Mouse (Mus musculus): ENCODE measurements around the gene Ankrd39. TPM values are rescaled to one million over a fixed set of nuclear protein-coding genes. Genes with fewer than 3 reads are reported as not detected.

The Ankrd39 gene
- polyA plus RNA-seq, 1 experiment from 2014 or later: 14.0 TPM

GRCm38 (mm10) chr1:36531461-36531860 lies 15.8 kb downstream of the Ankrd39 start:
- no peak for ATAC-seq (ENCODE audit: low FRiP score)
- WGBS: 92% methylated on average over 12 of the region's 12 CpGs
- Histone ChIP-seq H3K27ac (ENCODE audit: low read depth, low read length) (no peak overlapping the region), H3K36me3 (ENCODE audit: control insufficient read depth, insufficient read depth, low read length) (no peaks in the 10 kb centered on the region), H3K9ac (ENCODE audit: low read length) (no peak overlapping the region), H3K4me1 (ENCODE audit: control insufficient read depth, insufficient read depth, low read length) (no peaks in the 10 kb centered on the region; the same call in 1 of the 2 replicates), H3K4me3 (ENCODE audit: low read depth, low read length) (no peak overlapping the region), H3K27me3 (ENCODE audit: control insufficient read depth, insufficient read depth, low read length) (no peaks in the 10 kb centered on the region), H3K4me2 (no peak overlapping the region), H3K9me3 (ENCODE audit: control insufficient read depth, low read length) (no peaks in the 10 kb centered on the region)
- DNase-seq (ENCODE audit: low spot score, missing footprints): no peak

GRCm38 (mm10) chr1:36530962-36531361 lies 16.3 kb downstream of the Ankrd39 start:
- Histone ChIP-seq H3K27ac (ENCODE audit: low read depth, low read length) (no peak overlapping the region), H3K27me3 (ENCODE audit: control insufficient read depth, insufficient read depth, low read length) (no peaks in the 10 kb centered on the region), H3K36me3 (ENCODE audit: control insufficient read depth, insufficient read depth, low read length) (no peaks in the 10 kb centered on the region), H3K4me2 (no peak overlapping the region), H3K4me3 (ENCODE audit: low read depth, low read length) (no peak overlapping the region), H3K4me1 (ENCODE audit: control insufficient read depth, insufficient read depth, low read length) (no peaks in the 10 kb centered on the region; the same call in 1 of the 2 replicates), H3K9ac (ENCODE audit: low read length) (no peak overlapping the region), H3K9me3 (ENCODE audit: control insufficient read depth, low read length) (no peaks in the 10 kb centered on the region)
- DNase-seq (ENCODE audit: low spot score, missing footprints) (no peak), ATAC-seq (ENCODE audit: low FRiP score) (no peak)
- WGBS: 95% methylated on average over 7 of the region's 7 CpGs

GRCm38 (mm10) chr1:36530485-36530884 lies 16.8 kb downstream of the Ankrd39 start:
- H3K4me2 ChIP-seq: no peak overlapping the region
- H3K9me3 ChIP-seq (ENCODE audit: control insufficient read depth, low read length): no peaks in the 10 kb centered on the region
- 82% methylated on average over 8 of the region's 8 CpGs for WGBS
- no peak overlapping the region for H3K27ac ChIP-seq (ENCODE audit: low read depth, low read length)
- no peak for ATAC-seq (ENCODE audit: low FRiP score)
- no peaks in the 10 kb centered on the region for H3K27me3 ChIP-seq (ENCODE audit: control insufficient read depth, insufficient read depth, low read length)
- no peak for DNase-seq (ENCODE audit: low spot score, missing footprints)
- H3K9ac ChIP-seq (ENCODE audit: low read length): no peak overlapping the region
- H3K36me3 ChIP-seq (ENCODE audit: control insufficient read depth, insufficient read depth, low read length): peaks cover 1% of the 10 kb centered on the region
- H3K4me1 ChIP-seq (ENCODE audit: control insufficient read depth, insufficient read depth, low read length): no peaks in the 10 kb centered on the region; the same call in 1 of the 2 replicates
- H3K4me3 ChIP-seq (ENCODE audit: low read depth, low read length): no peak overlapping the region

- Histone ChIP-seq H3K9me3 (ENCODE audit: control insufficient read depth, low read length) (no peaks in the 10 kb centered on the region), H3K4me3 (ENCODE audit: low read depth, low read length) (no peak overlapping the region), H3K4me2 (no peak overlapping the region), H3K27me3 (ENCODE audit: control insufficient read depth, insufficient read depth, low read length) (no peaks in the 10 kb centered on the region), H3K27ac (ENCODE audit: low read depth, low read length) (no peak overlapping the region), H3K4me1 (ENCODE audit: control insufficient read depth, insufficient read depth, low read length) (no peaks in the 10 kb centered on the region; the same call in 1 of the 2 replicates), H3K36me3 (ENCODE audit: control insufficient read depth, insufficient read depth, low read length) (peaks cover 7% of the 10 kb centered on the region), H3K9ac (ENCODE audit: low read length) (no peak overlapping the region)
- DNase-seq (ENCODE audit: low spot score, missing footprints) (no peak), ATAC-seq (ENCODE audit: low FRiP score) (no peak)
- WGBS: 95% methylated on average over 4 of the region's 4 CpGs
Observed at GRCm38 (mm10) chr1:36529875-36530274, 17.4 kb downstream of the Ankrd39 start.

- 90% methylated on average over 4 of the region's 4 CpGs for WGBS
- Histone ChIP-seq H3K27ac (ENCODE audit: low read depth, low read length) (no peak overlapping the region), H3K4me2 (no peak overlapping the region), H3K9ac (ENCODE audit: low read length) (no peak overlapping the region), H3K27me3 (ENCODE audit: control insufficient read depth, insufficient read depth, low read length) (no peaks in the 10 kb centered on the region), H3K9me3 (ENCODE audit: control insufficient read depth, low read length) (no peaks in the 10 kb centered on the region), H3K4me1 (ENCODE audit: control insufficient read depth, insufficient read depth, low read length) (no peaks in the 10 kb centered on the region; the same call in 1 of the 2 replicates), H3K4me3 (ENCODE audit: low read depth, low read length) (no peak overlapping the region), H3K36me3 (ENCODE audit: control insufficient read depth, insufficient read depth, low read length) (peaks cover 11% of the 10 kb centered on the region)
- DNase-seq (ENCODE audit: low spot score, missing footprints): no peak
- ATAC-seq (ENCODE audit: low FRiP score): no peak
Observed at GRCm38 (mm10) chr1:36529274-36529673, 18.0 kb downstream of the Ankrd39 start.

- peak; percentile 73 for ATAC-seq (ENCODE audit: low FRiP score)
- Histone ChIP-seq H3K4me3 (ENCODE audit: low read depth, low read length) (no peak overlapping the region), H3K4me2 (no peak overlapping the region), H3K9ac (ENCODE audit: low read length) (no peak overlapping the region), H3K4me1 (ENCODE audit: control insufficient read depth, insufficient read depth, low read length) (no peaks in the 10 kb centered on the region; the same call in 1 of the 2 replicates), H3K36me3 (ENCODE audit: control insufficient read depth, insufficient read depth, low read length) (peaks cover 12% of the 10 kb centered on the region), H3K27ac (ENCODE audit: low read depth, low read length) (peak overlapping the region; percentile 71), H3K27me3 (ENCODE audit: control insufficient read depth, insufficient read depth, low read length) (no peaks in the 10 kb centered on the region), H3K9me3 (ENCODE audit: control insufficient read depth, low read length) (no peaks in the 10 kb centered on the region)
- DNase-seq (ENCODE audit: low spot score, missing footprints): peak; percentile 89
- WGBS: 32% methylated on average over 1 of the region's 1 CpGs
Observed at GRCm38 (mm10) chr1:36528351-36528750, 18.9 kb downstream of the Ankrd39 start.

- H3K4me1 ChIP-seq (ENCODE audit: control insufficient read depth, insufficient read depth, low read length): no peaks in the 10 kb centered on the region; the same call in 1 of the 2 replicates
- no peak overlapping the region for H3K9ac ChIP-seq (ENCODE audit: low read length)
- H3K27ac ChIP-seq (ENCODE audit: low read depth, low read length): no peak overlapping the region
- no peak overlapping the region for H3K4me2 ChIP-seq
- H3K4me3 ChIP-seq (ENCODE audit: low read depth, low read length): no peak overlapping the region
- ATAC-seq (ENCODE audit: low FRiP score) (no peak), DNase-seq (ENCODE audit: low spot score, missing footprints) (no peak)
- H3K9me3 ChIP-seq (ENCODE audit: control insufficient read depth, low read length): no peaks in the 10 kb centered on the region
- WGBS: 94% methylated on average over 10 of the region's 10 CpGs
- peaks cover 12% of the 10 kb centered on the region for H3K36me3 ChIP-seq (ENCODE audit: control insufficient read depth, insufficient read depth, low read length)
- H3K27me3 ChIP-seq (ENCODE audit: control insufficient read depth, insufficient read depth, low read length): no peaks in the 10 kb centered on the region
Observed at GRCm38 (mm10) chr1:36526903-36527302, 20.3 kb downstream of the Ankrd39 start.

- no peak overlapping the region for H3K4me3 ChIP-seq (ENCODE audit: low read depth, low read length)
- 93% methylated on average over 12 of the region's 12 CpGs for WGBS
- ATAC-seq (ENCODE audit: low FRiP score) (no peak), DNase-seq (ENCODE audit: low spot score, missing footprints) (no peak)
- H3K36me3 ChIP-seq (ENCODE audit: control insufficient read depth, insufficient read depth, low read length): peaks cover 17% of the 10 kb centered on the region
- H3K4me1 ChIP-seq (ENCODE audit: control insufficient read depth, insufficient read depth, low read length): no peaks in the 10 kb centered on the region; the same call in 1 of the 2 replicates
- no peak overlapping the region for H3K27ac ChIP-seq (ENCODE audit: low read depth, low read length)
- no peaks in the 10 kb centered on the region for H3K27me3 ChIP-seq (ENCODE audit: control insufficient read depth, insufficient read depth, low read length)
- no peak overlapping the region for H3K9ac ChIP-seq (ENCODE audit: low read length)
- no peaks in the 10 kb centered on the region for H3K9me3 ChIP-seq (ENCODE audit: control insufficient read depth, low read length)
- no peak overlapping the region for H3K4me2 ChIP-seq
Observed at GRCm38 (mm10) chr1:36525774-36526173, 21.5 kb downstream of the Ankrd39 start.

GRCm38 (mm10) chr1:36524058-36524457 lies 23.2 kb downstream of the Ankrd39 start:
- no peak overlapping the region for H3K9ac ChIP-seq (ENCODE audit: low read length)
- H3K4me1 ChIP-seq (ENCODE audit: control insufficient read depth, insufficient read depth, low read length): no peaks in the 10 kb centered on the region; the same call in 1 of the 2 replicates
- no peak overlapping the region for H3K4me2 ChIP-seq
- 94% methylated on average over 5 of the region's 5 CpGs for WGBS
- no peak for ATAC-seq (ENCODE audit: low FRiP score)
- H3K4me3 ChIP-seq (ENCODE audit: low read depth, low read length): no peak overlapping the region
- no peaks in the 10 kb centered on the region for H3K9me3 ChIP-seq (ENCODE audit: control insufficient read depth, low read length)
- H3K27me3 ChIP-seq (ENCODE audit: control insufficient read depth, insufficient read depth, low read length): no peaks in the 10 kb centered on the region
- DNase-seq (ENCODE audit: low spot score, missing footprints): no peak
- H3K27ac ChIP-seq (ENCODE audit: low read depth, low read length): no peak overlapping the region
- H3K36me3 ChIP-seq (ENCODE audit: control insufficient read depth, insufficient read depth, low read length): peaks cover 22% of the 10 kb centered on the region
